Mouse (Mus musculus) bone marrow macrophage, adult 2 months (primary cell): ENCODE data around the gene Bora.

Experiments used
- CTCF ChIP-seq: IDR thresholded peaks from 2 replicates; pipeline ENCODE4 v1.5.1; 2012; ENCODE audit warnings: low read depth, mild to moderate bottlenecking, low read length, moderate library complexity
- POLR2A ChIP-seq: IDR thresholded peaks from 2 replicates; pipeline ENCODE4 v1.6.1; 2012; ENCODE audit warnings: mild to moderate bottlenecking, low read depth, low read length, borderline replicate concordance

DNA sequence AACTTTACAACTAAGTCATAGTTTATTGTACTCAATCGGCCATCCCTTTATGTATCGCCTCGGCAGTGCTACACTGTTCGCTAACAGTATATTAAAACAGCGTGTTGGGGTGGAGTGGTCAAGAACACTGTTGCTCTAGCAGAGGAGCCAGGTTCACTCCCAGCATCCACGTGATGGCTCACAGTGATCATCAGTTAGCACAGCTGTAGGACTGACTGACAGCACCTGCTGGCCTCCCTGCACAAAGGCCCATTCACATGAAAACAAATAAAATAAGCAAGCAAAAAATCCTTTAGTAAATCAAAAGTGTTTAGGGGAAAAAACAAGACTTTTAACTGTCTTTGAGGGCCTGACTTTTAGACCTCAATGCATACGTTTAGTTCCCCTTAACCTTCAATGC, 42.9 kb downstream of the Bora start:
- TF ChIP-seq CTCF (no peak), POLR2A (no peak)
